Mouse (Mus musculus): ENCODE results near the gene Zswim8.

GRCm38 (mm10) chr14:20691772-20692171 lies 15.6 kb upstream of the Zswim8 start:
- TF ChIP-seq POLR2A (IDR thresholded peaks at IDR 0.05; ENCODE audit: insufficient read depth, low read depth, low read length): no peak
- no peak for TF ChIP-seq CTCF (IDR thresholded peaks at IDR 0.05; ENCODE audit: insufficient read depth, low read depth, low read length)
